Mouse (Mus musculus): ENCODE data around the gene Vps4b.

Vps4b gene

DNA sequence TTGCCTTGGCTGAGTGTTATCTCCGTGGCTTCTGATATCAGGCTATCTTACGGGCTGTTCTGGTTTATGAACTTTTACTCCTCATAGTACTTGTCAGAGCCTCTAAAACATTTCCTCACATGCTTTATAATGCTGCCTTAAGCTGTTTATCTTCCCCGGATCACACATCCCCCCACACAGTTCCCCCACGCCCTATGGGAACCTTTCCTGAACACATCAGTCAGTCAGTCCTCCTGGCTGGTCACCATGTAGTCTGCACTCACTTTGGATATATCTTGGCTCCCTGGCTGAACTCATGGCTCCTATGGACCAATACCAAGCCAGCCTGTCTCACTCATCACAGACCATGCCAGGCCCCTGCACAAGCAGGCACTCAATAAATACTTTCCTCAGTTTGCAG is 39.9 kb downstream of the Vps4b start:
- in situ Hi-C loops (cut with MboI; ENCODE audit: low sequenced_read_pairs) = no loop called here

DNA sequence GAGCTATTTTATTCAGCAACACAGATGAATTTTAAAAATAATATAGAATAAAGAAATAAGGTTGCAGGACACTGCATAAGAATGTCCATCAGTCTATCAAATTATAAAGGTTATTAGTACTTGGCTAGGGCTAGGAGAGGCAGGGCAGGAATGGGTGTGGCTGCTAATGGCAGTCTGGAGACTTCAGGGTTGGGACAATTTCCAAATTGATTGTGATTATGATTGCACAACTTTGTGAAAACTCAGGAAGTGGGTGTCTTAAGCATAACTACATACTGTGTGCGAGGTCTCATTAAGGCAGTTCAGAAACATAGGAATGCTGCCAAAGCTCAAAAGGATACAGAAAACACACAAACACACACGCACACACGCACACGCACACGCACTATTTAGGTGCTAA is 44.5 kb downstream of the Vps4b start:
- in situ Hi-C loops (cut with MboI; ENCODE audit: low sequenced_read_pairs) = no loop called here

DNA sequence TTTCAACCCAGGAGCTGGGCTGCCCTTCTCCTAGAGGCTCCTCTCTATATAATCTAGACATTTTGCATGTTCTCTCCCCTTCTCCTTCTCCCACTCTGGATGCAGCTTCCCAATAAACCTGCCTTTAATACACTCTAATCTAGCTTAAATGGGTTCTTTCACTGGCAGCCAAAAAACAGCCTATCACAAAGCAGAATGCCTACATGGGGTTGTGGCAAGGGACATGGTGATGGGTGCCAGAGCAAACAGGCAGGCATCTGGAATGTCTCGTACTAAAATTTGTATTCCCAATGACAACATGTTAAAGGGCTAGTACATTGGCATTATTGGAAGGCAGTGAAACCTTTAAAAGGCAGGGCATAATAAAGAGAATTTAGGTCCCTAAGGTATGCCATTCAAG is 45.9 kb downstream of the Vps4b start:
- in situ Hi-C loops (cut with MboI; ENCODE audit: low sequenced_read_pairs) = no loop called here

DNA sequence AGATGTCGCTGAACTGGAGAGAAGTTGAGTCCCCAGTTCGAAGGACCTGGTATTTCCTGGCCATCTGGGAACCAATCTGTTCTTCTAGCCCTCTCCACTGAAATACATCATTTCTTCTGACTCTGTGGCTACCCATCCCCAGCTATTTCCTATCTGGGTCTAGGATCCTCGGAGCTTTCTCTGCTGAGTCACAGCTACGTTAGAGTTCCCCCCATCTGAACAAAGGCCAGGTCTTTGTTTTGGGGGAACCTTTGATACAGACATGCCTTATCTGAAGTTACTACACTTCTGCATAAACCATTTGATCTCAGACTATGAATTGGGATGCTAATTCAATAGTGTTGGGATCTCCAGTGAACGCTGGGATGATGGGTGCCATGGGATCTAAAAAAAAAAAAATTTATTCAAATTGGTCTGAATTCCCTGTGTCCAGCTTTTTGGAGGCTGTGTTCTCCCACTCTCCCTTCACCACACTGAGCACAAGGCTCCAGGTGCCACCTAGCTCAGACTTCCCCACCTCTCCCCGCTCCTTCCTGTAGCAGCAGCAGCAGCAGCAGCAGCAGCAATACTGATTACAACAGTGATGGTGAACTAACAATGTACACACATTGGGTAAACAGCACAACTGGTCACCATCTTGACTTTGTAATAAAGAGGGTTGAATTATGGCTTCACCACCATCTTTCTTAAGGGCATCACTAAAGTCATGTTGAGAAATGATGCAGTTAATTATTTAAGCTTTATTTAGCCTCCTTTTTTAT is 47.8 kb downstream of the Vps4b start:
- in situ Hi-C loops (cut with MboI; ENCODE audit: low sequenced_read_pairs) = loop anchor here (25.0 kb wide), 1 partner anchor 686 kb away; no protein-coding TSS in a partner anchor

DNA sequence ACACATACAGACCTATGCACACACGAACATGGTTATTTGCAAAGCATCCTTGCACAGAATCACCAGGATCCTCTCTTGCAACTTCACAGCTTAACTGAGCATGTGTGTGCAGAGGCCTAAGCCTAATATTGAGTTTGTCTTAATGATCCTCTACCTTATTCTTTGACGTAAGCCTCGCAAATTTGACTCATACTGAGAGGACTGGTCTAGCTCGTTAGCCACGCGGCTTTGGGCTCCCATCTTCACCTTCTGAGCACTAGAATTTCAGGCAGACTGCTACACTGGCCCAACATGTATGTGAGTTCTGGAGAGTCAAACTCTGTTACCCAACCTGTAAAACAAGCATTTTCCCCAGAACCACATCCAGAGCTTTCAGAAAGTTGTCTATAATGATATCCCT is 53.5 kb downstream of the Vps4b start:
- in situ Hi-C loops (cut with MboI; ENCODE audit: low sequenced_read_pairs) = loop anchor here (25.0 kb wide), 1 partner anchor 681 kb away; no protein-coding TSS in a partner anchor

DNA sequence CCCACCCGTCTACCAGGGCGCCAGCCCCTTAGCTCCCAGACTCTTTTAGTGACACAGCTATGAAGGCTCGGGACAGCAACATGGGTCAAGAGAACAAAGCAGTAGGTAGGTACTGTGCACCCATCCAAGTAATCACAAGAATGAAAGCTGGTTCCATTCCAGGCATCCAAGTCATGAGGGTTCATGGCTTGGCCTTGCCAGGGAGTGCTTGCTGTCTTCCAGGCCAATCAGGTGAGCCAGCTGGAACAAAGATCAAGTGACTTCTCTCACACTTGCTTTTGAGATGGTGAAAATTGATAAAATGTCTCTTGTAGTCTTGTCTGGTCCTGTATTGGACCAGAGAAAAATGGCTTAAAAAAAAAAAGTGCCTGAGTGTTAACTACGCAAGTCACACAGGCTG is 55.8 kb downstream of the Vps4b start:
- in situ Hi-C loops (cut with MboI; ENCODE audit: low sequenced_read_pairs) = loop anchor here (25.0 kb wide), 1 partner anchor 678 kb away; no protein-coding TSS in a partner anchor

DNA sequence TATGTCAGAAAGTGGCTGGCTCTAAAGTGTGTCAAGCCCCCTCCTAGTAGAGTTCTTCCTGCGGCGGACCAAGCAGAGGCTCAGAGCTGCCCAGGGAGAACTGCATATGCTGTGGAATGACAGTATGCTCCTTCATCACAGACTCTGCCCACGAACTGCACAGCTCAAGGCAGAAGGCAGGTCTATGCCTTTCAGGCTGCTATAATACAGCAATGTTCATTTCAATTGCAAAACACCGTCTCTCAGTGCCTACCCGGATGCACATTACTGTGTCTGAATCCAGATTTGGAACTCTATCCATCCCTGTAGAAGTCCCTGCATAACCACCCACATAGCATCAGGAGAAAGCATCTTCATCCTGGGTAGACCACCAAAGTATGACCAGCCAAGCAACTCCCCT is 56.7 kb downstream of the Vps4b start:
- in situ Hi-C loops (cut with MboI; ENCODE audit: low sequenced_read_pairs) = loop anchor here (25.0 kb wide), 1 partner anchor 678 kb away; no protein-coding TSS in a partner anchor

DNA sequence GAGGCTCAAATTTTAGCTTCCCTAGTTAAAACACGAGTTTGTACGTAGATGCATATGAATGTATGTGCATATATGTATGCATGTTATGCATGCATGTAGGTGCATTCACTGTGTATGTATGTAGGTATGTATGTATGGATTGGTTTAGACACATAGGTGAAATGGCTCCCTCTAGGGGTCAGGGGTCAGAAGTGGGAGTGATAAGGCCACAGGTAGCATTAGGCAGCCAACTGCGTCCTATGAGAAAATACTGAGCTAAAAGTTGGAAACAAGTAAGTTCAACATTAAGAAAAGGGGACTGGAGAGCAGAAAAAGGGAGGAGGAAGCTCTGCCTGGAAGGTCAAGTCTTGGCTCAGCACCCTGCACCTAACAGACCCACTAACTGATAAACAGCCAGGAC is 58.4 kb downstream of the Vps4b start:
- in situ Hi-C loops (cut with MboI; ENCODE audit: low sequenced_read_pairs) = loop anchor here (25.0 kb wide), 1 partner anchor 676 kb away; no protein-coding TSS in a partner anchor

DNA sequence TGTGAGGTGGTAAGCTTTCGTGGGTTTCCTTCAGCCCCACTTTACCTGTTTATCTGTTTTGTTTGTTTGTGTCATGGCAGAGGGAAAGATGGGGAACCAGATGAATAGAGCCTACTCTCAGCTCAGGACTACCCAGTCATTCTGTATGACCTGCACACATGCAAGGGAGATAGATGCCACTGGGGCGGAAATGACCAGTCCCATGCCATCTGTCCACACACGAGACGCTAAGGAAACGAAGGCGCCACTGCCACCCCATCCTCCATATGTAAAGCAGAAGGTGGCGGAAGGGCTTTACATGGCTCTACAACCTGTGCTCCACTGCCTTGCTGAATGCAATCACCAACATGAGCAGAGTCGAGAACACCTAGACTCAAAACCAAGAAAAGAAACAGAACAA is 60.3 kb downstream of the Vps4b start:
- in situ Hi-C loops (cut with MboI; ENCODE audit: low sequenced_read_pairs) = loop anchor here (25.0 kb wide), 1 partner anchor 674 kb away; no protein-coding TSS in a partner anchor

DNA sequence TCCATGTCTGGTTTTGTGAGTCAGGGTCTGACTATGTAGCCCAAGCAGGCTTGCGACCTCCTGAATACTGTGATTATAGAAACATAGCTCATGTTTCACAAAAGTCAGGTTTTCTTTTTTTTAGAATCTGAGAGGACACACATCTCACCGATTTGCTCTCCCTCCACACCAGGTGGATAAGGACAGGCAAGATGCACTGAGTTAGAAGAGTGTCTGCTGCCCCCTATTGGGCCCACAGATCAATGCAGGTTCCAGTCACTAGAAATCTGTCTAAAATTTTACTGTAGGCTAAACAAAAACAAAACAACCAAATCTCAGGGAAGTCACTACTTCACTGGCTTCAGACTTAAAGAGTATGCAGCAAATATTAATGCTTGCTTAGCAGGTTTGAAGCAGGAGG is 60.9 kb downstream of the Vps4b start:
- in situ Hi-C loops (cut with MboI; ENCODE audit: low sequenced_read_pairs) = loop anchor here (25.0 kb wide), 1 partner anchor 673 kb away; no protein-coding TSS in a partner anchor

DNA sequence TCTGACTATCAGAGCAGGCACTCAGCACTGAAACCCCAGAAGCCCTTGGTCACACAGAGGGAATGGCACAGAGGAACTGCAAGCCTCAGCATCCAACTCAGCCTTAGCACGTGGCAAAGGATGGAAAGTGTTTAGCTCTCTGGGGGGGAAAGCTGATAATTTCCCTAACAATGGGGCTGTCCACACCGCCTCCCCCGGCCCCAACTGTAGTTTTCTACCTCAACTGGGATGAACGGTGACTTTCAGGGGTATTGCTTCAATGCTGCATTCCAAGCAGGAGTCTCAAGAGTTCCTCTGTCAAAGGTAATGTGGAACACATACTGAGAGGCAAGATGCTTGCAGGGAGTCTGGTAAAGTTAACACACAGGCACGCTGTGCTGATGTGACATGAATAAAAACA is 74.5 kb downstream of the Vps4b start:
- in situ Hi-C loops (cut with MboI; ENCODE audit: low sequenced_read_pairs) = loop anchor here (10.0 kb wide), 1 partner anchor 297 kb away; no protein-coding TSS in a partner anchor

DNA sequence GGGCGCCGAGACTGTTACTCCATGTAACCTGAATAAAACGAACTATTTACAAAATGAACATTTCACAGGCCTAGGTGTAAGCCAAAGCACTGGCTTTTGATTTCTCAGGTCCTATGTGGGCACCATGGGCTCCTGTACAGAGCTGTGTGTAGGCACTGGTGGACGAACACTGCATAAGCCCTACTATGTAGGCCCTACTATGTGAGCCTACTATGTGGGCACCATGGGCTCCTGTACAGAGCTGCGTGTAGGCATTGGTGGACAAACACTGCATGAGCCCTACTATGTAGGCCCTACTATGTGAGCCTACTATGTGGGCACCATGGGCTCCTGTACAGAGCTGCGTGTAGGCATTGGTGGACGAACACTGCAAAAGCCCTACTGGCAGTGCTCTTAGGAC is 78.8 kb downstream of the Vps4b start:
- in situ Hi-C loops (cut with MboI; ENCODE audit: low sequenced_read_pairs) = loop anchor here (10.0 kb wide), 1 partner anchor 173 kb away; no protein-coding TSS in a partner anchor

DNA sequence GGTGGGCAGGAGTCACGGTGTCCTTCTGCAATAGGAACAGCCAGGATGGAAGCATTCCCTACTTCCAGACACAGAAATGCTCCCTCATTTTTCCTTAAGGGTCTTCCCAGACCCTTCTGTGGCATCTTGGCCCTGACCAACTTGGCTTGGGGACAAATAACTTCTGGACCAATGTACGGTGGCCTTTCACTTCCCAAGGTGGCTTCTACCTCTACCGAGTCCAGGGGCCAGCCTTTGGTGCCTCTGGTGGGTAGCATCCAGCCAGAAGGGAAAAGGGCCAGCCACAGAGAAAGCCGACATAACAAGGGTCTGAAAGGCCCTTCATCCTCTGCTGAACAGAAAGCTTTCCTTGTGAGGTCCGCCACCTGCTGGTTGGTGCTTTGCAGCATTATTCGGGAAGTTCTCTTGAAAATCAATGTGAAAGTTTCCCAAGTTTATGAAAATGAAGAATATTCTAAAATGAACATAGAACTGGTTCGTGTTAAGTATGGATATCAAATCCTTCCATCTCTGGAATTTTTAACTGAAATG is 79.4 kb downstream of the Vps4b start:
- in situ Hi-C loops (cut with MboI; ENCODE audit: low sequenced_read_pairs) = loop anchor here (10.0 kb wide), 1 partner anchor 172 kb away; no protein-coding TSS in a partner anchor

DNA sequence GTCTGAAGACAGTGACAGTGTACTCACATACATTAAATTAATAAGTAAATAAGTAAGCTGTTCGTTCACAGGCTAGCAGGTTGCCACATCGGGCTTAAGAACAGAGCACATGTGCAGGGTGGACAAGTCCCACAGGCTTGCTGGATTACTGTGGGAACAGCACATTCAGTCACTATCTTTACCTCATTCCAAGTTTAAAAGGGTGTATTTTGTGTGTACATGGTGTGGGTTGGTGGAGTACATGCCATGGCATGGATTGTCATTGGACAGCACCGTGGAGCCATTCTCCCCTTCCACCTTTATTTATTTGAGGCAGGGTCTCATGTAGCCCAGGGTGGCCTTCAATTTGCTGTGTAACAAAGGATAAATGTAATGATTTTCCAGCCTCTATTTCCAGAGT is 80.4 kb downstream of the Vps4b start:
- in situ Hi-C loops (cut with MboI; ENCODE audit: low sequenced_read_pairs) = loop anchor here (10.0 kb wide), 1 partner anchor 171 kb away; no protein-coding TSS in a partner anchor

DNA sequence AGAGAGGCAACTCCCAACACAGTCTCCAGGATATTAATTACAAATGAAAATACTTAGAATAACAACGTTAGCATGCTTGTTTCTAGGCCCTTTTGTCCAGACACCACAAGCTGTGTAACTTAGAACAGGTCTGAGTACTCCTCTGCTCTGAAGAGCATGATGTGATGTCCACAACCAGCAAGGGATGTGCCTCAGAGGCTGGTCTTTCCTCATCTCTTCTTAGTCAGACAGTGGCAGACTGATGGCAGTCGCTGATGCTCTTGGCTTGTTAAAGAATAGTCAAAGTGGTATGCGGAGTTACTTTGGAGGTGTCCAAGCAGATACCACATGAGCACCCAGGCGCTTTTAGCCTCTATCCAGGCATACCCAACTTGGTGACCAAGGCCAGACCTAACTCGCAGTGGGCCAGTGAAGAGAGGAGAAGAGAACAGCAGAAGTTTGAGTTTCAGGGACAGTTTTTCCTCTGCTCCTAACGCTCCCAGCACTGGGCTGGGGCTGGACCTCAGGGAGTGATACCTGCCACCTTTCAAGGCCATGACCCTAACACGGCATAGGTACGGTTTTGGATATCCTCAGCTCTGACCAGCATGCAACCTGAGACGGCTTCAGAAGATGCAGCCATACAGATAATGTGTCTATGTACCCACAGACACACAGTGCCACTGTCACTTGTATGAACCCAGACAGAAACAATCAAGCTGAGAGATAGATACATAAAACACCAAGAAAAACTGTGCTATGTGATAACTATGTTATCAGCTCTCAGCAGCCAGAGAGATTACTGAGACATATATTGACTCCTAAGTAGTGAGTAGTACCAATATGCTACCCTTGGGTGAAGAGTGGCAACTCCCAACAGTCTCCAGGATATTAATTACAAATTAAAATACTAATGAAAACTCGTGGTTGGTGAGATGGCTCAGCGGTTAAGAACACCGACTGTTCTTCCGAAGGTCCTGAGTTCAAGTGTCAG is 81.1 kb downstream of the Vps4b start:
- in situ Hi-C loops (cut with MboI; ENCODE audit: low sequenced_read_pairs) = loop anchor here (10.0 kb wide), 1 partner anchor 171 kb away; no protein-coding TSS in a partner anchor

DNA sequence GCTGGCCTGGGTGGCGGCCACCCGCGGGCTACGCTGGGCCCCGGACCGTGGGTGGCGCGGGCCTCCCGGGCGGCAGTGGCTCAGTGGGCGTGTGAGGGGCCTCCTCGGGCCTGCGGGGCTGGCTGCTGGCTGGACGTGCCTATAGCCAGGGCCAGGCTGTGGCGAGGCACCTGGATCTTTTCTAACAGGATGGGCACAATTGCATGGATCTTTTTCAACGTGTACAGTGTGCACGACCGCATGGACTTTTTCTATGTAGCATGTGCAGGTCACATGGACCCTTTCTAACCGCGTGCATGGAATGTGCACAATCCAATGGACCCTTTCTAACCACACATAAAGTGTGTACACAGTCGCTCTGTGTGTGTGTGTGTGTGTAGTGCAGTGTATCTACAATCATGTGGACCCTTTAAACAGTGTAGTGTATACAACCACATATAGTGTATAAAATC is 82.0 kb downstream of the Vps4b start:
- in situ Hi-C loops (cut with MboI; ENCODE audit: low sequenced_read_pairs) = loop anchor here (10.0 kb wide), 1 partner anchor 170 kb away; no protein-coding TSS in a partner anchor

All from CH12F3 (cell line).